Mouse (Mus musculus) urinary bladder, postnatal 14 days (tissue): ENCODE data around the gene Tbx1.

ENCODE experiments used
- DNase-seq: peaks from one replicate; pipeline ENCODE4 v3.0.0; 2021; ENCODE audit warnings: low spot score

Tbx1 gene

GRCm38 (mm10) chr16:18622916-18623750 lies 32.7 kb upstream of the Tbx1 start:
- no peak for DNase-seq

- DNase-seq: no peak
Observed at GRCm38 (mm10) chr16:18622019-18622418, 31.5 kb upstream of the Tbx1 start, which contains the start of gene Gp1bb. Gp1bb (minus strand) TSS chr16:18622403.

- no peak for DNase-seq
Observed at GRCm38 (mm10) chr16:18621362-18622001, 31.0 kb upstream of the Tbx1 start.

GRCm38 (mm10) chr16:18620601-18621361 lies 30.3 kb upstream of the Tbx1 start:
- no peak for DNase-seq

- no peak for DNase-seq
Observed at GRCm38 (mm10) chr16:18620201-18620600, 29.7 kb upstream of the Tbx1 start.

- DNase-seq: no peak
Observed at GRCm38 (mm10) chr16:18619110-18619509, 28.6 kb upstream of the Tbx1 start.

- DNase-seq: no peak
Observed at GRCm38 (mm10) chr16:18618297-18618696, 27.8 kb upstream of the Tbx1 start.

GRCm38 (mm10) chr16:18617370-18618065 lies 27.0 kb upstream of the Tbx1 start:
- DNase-seq: peak; percentile 88

- DNase-seq: no peak
Observed at GRCm38 (mm10) chr16:18613301-18613700, 22.8 kb upstream of the Tbx1 start.

GRCm38 (mm10) chr16:18611752-18612151 lies 21.3 kb upstream of the Tbx1 start:
- no peak for DNase-seq

GRCm38 (mm10) chr16:18609099-18609498 lies 18.6 kb upstream of the Tbx1 start:
- no peak for DNase-seq

- DNase-seq: no peak
Observed at GRCm38 (mm10) chr16:18608226-18608625, 17.8 kb upstream of the Tbx1 start.

GRCm38 (mm10) chr16:18605705-18606104 lies 15.2 kb upstream of the Tbx1 start:
- DNase-seq: peak; percentile 65

GRCm38 (mm10) chr16:18604267-18604701 lies 13.8 kb upstream of the Tbx1 start:
- DNase-seq: no peak

GRCm38 (mm10) chr16:18601447-18601846 lies 11.0 kb upstream of the Tbx1 start:
- DNase-seq: peak; percentile 52

GRCm38 (mm10) chr16:18598006-18598405 lies 7.5 kb upstream of the Tbx1 start:
- DNase-seq: no peak

- DNase-seq: no peak
Observed at GRCm38 (mm10) chr16:18596255-18596654, 5.8 kb upstream of the Tbx1 start.

- DNase-seq: no peak
Observed at GRCm38 (mm10) chr16:18593930-18594329, 3.5 kb upstream of the Tbx1 start.

- DNase-seq: no peak
Observed at GRCm38 (mm10) chr16:18591047-18592018, 862 bp upstream of the Tbx1 start.

- no peak for DNase-seq
Observed at GRCm38 (mm10) chr16:18589080-18589621, 1.3 kb downstream of the Tbx1 start.

GRCm38 (mm10) chr16:18588738-18589055 lies 1.8 kb downstream of the Tbx1 start:
- DNase-seq: no peak
